Mouse (Mus musculus) lung, adult 2 months (tissue): ENCODE measurements around the gene Gata5.

Experiments
- CTCF ChIP-seq: fragments of 200-500 bp; IDR thresholded peaks from 2 replicates; pipeline ENCODE4 v1.5.1; 2011; ENCODE audit warnings: mild to moderate bottlenecking, low read length, control low read depth; ENCODE audit not compliant: insufficient read depth
- POLR2A ChIP-seq: fragments of 200-500 bp; IDR thresholded peaks from 2 replicates; pipeline ENCODE4 v1.6.1; 2011; ENCODE audit warnings: low read depth, mild to moderate bottlenecking, control low read depth, low read length, borderline replicate concordance; ENCODE audit errors: extremely low read depth

DNA sequence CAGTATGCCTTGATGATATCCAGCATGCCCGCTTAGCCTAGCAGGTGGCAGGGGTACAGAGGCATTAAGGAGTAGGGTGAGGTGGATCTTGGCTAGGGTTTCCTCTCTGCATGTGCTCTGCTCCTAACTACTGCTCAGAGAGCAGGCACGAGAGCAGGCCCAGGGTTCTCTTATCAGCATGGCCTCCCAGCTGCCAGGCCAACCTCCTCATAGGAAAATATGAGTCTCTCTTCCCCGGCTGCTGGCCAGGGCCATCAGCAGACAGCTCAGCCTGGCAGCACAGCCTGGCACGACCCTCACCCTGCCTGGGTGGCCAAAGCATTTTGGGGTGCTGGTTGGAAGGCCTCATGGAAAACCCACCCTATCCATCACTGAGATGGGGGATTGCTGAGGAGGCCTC, 23.4 kb downstream of the Gata5 start:
- TF ChIP-seq CTCF (no peak), POLR2A (no peak)
